Mouse (Mus musculus) cerebellum, adult 18-20 months (tissue): ENCODE data around the gene Brd3os.

Experiments used
- DNase-seq, 2 experiments: peaks; one replicate each; pipeline ENCODE4 v3.0.0; 2021

Brd3os gene

GRCm38 (mm10) chr2:27441767-27442707 is at the start of gene Brd3os:
TSS of gene Brd3os (plus strand) at chr2:27442324.
- DNase-seq, result peak; percentile 94 to 99

DNA sequence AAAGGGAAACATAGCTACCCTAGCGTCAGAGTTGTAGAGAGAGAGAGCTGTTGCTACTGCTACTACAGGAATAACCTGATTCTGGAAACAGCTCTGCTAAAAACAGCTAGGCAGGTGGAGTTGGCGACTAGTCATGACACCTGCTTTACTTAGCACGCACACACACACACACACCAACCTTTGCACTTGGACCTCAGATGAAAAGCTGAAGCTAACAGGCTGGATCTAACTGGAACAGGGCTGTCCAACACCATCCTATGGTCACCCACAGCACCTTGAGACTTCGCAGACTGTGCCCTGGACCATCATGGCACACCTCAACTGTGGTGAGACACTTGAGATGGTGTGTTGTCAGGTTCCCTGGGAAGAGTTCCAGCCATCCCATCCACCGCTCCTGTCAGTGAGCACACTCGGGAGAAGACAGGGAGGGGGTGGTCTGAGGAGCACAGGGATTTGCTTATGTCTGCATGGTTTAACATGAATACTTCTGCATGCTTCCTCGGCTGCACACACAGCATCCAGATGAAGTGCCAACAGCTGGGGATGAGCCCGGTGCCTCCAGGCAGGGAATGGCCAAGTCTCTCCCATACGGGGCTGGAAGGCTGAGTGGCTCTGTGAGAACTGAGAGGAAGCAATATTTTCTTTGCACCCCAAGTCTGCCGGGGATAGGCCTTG is 47.8 kb upstream of the Brd3os start:
- DNase-seq, result no peak

DNA sequence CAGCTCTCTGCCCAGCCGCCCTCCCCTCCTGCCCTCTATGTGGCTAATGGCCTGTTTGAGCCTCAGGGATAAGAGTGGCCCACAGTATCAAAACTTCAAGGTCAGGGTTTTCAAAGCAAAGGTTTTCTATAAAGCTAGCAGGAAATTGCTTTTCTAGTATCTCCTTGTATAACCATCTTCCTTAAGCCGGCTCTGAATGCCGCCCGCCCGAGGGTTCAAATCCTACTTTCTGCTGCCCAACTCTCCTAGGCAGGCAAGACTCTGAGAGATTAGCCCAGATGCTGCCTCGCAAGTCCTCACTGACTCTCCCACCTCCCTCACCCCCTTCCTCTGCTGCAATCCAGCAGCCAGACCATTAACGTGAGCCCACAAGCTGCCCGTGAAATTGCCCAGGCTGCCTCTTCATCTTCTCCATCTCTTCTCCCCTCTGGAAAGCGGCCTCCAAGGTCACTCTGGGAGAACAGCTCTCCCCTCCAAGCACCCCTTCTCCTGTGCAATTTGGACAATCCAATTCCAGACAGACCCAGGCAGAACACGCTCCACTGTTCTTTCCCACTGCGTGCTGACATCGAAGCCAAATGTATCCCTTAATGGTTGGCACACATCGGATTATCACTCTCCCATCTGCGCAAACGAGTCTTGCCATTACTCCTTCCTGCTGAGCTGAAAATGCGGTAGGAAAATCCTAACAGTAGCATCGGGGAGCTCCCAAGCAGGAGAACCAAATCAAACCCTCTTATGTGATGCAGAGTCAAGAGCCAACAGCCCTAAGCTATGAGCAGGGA is 45.3 kb upstream of the Brd3os start:
- no peak for DNase-seq

GRCm38 (mm10) chr2:27400083-27400482 is 42.0 kb upstream of the Brd3os start:
- DNase-seq, result no peak

DNA sequence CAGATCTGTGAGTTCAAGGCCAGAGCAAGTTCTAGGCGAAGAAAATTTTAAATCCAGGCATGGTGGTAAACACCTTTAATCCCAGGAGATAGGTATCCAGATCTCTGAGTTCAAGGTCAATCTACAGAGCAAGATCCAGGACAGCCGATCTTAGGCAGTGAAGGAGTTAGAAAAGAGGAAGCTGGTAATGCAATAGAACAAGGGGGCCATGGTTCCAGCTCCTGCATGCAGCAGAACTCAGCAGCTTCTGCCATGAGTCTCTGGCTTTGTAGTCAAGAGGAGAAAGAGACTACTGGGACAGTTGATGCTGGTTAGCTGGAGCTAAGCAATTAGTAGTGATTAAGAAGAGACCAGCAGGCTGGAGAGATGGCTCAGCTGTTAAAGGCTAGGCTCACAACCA is 40.6 kb upstream of the Brd3os start:
- no peak for DNase-seq

GRCm38 (mm10) chr2:27404375-27405093 is 37.6 kb upstream of the Brd3os start:
- DNase-seq, result no peak

- DNase-seq, result no peak
Observed at GRCm38 (mm10) chr2:27405094-27405884, 36.8 kb upstream of the Brd3os start.

DNA sequence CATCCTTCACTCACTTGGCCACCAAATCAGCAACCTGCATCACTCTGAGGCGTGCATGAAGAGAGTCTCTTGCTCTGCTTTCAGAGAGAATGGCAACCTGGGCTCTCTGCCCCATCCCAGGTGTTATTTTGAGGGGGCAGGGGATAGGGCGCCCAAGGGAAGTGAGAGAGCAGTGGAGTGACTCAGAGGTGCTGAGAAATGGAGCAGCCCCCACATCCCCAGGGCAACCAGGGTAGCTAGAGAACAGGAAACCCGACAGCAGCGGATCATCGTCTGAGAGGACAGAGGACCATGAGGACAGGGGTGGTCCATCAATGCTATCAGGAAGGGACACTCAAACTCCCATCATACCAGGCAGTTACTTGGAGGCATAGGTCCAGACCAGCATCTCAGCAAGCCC is 35.2 kb upstream of the Brd3os start:
- no peak for DNase-seq

DNA sequence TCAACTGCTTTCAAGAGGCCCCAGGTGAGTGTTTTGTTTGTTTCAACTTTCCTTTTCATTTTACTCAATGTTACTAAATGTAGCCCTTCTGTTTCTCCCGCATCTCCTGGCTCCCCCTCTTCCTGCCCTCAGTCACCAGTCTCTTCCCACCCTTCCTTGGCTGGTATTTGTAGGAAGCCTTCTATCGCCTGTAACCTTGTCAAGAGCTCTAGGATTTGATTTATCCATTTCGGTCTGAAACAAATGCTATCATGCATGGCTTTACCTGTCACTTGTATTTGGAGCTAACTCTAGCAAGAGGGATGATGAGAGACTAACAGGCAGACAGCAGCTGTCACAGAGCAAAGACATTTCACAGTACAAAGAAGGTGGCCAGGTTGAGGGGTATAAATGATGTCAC is 33.9 kb upstream of the Brd3os start:
- DNase-seq, result no peak

GRCm38 (mm10) chr2:27410518-27411140 is 31.5 kb upstream of the Brd3os start:
- no peak for DNase-seq

DNA sequence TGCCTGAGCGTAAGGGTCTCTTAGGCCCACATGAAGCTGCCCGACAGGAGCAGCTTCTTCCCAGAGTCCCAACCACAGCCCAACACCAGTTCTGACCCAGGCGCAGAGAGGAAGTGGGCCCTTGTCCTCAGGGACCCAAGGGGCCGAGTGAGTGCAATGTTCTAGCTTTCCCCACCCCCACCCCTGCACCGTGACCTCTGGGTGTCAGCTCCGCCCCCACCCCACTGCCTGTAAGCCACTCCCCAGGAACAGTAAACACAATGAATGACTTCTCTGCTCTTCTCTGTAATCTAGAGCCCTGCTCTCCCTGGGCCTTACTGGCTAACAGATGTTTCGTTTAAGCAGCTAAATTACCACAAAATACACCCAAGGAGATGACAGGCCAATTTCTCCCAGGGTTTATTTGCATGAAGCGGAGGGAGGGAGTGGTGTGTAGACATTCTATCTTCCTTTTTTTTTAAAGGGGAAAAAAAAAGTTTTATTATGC is 30.4 kb upstream of the Brd3os start:
- DNase-seq, result no peak

DNA sequence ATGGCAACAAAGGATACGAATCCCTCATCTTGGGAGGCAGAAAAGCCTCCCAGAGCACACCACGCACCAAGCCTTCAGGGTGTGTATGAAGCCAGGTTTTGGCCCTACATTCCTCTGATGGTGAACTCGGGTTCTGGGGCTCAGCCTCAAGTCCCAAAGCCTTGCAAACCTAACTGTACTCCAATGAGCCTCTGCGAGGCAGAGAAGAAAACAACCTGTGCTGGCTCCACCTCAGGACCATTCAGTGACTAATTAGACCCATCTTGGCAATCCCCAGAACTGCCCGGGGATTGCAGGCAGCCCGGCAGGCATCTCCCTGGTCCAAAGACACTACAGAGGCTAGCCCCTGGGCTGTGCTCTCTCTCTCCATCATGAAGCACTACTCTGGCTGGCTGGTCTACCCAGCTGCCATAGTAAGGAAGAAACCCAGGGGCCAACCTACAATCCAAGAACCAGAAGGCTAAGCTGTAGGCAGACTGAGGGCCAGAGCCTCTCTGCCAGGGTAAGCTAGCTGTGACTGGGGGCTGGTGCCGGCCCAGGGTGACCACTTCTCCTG is 29.8 kb upstream of the Brd3os start:
- DNase-seq, result no peak

DNA sequence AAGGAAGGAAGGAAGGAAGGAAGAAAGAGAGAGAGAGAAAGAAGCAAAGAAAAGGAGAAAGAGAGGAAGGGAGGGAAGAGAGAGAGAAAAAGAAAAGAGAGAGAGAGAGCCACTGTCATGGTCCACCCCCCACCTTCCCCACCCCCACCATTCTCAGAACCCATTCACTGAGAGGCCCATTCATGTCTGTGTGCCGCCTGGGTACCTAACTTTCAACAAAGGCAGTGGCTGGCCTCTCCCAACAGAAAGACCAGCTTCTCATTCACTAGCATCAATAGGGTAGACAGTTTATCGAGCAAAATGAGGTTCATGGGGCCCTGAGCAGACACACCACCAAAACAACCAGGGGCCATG is 28.6 kb upstream of the Brd3os start:
- no peak for DNase-seq

GRCm38 (mm10) chr2:27413936-27414657 is 28.0 kb upstream of the Brd3os start:
- DNase-seq, result no peak

DNA sequence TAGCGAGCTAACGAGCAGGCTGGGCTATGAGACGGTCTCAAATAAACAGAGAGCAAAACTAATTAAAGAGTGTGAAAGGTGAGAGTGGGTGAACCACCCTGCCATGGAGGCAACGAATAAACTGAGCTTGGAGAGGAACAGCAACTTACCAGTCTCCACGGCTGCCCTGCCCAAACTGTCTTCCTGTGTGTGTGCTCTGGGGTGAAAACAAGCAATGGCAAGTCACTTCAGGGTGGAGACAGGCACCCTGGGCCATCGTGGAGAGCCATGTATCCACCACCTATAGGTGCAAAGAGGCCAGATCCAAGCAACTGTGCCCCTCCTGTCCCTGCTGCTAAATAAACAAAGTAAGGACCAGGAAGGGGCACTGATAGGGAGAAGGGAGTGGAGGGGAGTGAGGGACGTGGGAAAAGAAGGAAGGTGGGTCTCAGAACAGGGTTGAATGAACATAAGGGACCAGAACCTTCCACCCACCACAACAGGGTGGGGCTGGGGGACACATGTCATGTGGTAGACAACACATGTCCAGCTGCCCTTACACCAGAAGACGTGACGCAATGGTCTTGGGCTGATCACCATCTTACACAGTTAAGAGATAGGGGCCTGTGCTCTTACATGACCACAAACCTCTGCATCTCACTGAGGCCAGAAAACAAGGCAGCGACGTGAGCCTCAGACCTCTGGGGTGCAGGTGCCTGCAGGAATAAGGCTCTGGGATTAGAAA is 26.9 kb upstream of the Brd3os start:
- DNase-seq, result no peak

DNA sequence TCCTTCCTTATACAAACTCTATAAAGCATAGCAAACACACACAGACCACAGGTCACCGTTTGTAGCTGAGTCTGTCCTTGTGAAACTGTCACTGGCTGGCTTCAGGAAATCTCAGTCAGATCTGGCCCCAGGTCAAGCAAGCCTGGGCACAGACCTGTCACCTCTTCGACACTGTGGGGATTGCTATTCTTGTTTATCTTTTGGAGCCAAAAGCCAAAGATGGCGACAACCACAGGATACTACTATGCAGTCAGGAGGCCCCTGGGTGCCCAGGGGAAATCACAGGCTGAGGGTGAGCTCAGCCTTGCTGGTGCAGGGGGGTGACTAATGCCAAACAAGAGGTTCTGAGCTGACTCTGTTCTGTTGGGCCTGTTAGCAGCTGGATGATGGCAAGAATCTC is 25.7 kb upstream of the Brd3os start:
- DNase-seq, result no peak

- no peak for DNase-seq
Observed at GRCm38 (mm10) chr2:27417648-27418153, 24.4 kb upstream of the Brd3os start.

DNA sequence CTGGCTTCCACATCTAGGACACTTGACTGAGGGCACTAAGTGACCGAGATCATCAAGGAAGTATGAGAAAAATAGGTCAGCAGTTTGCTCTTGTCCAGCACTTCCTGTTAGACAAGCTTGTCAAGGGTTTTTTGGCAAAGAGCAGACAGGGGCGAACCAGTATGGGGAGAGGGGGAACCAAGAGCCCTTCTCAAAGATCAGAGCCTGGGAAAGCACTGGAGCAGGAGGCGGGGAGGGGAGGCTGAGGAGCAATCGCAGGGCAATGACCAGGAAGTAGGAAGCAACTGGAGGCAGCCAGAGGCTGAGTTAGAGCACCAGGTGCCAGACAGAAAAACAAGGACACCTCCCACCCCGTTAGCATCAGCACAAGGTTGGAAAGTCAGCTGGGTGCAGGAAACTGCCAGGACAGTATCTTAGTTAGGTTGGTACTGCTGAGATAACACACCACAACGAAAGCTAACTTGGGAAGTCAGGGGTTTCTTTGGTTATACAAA is 23.5 kb upstream of the Brd3os start:
- DNase-seq, result no peak
